35 mouse cellular contexts compared by ENCODE assay signal in the genomic region with DNA sequence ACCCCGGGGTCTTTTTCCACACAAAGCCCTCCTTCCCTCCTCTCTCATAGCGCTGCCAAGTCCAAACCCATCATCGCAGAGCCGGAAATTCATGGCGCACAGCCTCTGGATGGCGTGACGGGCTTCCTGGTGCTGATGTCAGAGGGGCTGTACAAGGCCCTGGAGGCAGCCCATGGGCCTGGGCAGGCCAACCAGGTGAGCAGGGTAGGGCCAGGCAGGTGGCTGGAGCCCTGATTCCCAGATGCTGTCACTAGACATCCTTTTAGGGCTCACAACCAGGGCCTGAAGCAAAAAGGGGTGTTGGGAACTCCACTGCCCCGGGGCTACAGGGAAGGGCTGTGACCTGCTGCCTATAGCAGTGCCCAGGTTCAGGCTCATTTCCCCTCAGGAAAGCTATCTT. TPM values are rescaled to one million over a fixed set of nuclear protein-coding genes. Genes with fewer than 3 reads are reported as not detected.
"Had no signal": no experiment of that assay in that cellular context is flagged by ENCODE, and none has a peak within 500 bp of the region (broad histone marks: within the 10 kb centered on the region; RNA-seq: fewer than 3 reads in every experiment).

No protein-coding gene starts in this region.

- H3K27ac ChIP-seq: limb, embryonic 10.5 days; limb, embryonic 12.5 days; limb, embryonic 13.5 days; limb, embryonic 15.5 days; liver, embryonic 12.5 days; liver, embryonic 13.5 days; liver, embryonic 14.5 days; liver, embryonic 15.5 days; lung, embryonic 15.5 days; macrophage; midbrain, embryonic 10.5 days; midbrain, embryonic 12.5 days; midbrain, embryonic 13.5 days; midbrain, embryonic 15.5 days; neural tube, embryonic 12.5 days; neural tube, embryonic 13.5 days had no signal

- H3K4me3 ChIP-seq: limb, embryonic 10.5 days; limb, embryonic 12.5 days; limb, embryonic 13.5 days; limb, embryonic 15.5 days; liver, embryonic 12.5 days; liver, embryonic 13.5 days; liver, embryonic 15.5 days; lung, embryonic 15.5 days; megakaryocyte, embryonic 14.5 days; midbrain, embryonic 10.5 days; midbrain, embryonic 12.5 days; midbrain, embryonic 13.5 days; midbrain, embryonic 15.5 days; myocyte; neural tube, embryonic 12.5 days; neural tube, embryonic 13.5 days had no signal

- H3K4me1 ChIP-seq: midbrain, embryonic 13.5 days; midbrain, embryonic 15.5 days had no signal

- H3K9ac ChIP-seq: limb, embryonic 12.5 days; limb, embryonic 13.5 days; limb, embryonic 15.5 days; liver, embryonic 12.5 days; liver, embryonic 13.5 days; liver, embryonic 14.5 days; liver, embryonic 15.5 days; liver, postnatal 0 days; lung, embryonic 14.5 days; lung, embryonic 15.5 days; midbrain, embryonic 12.5 days; midbrain, embryonic 13.5 days; midbrain, embryonic 15.5 days; neural tube, embryonic 12.5 days; neural tube, embryonic 13.5 days had no signal

- ATAC-seq: liver, embryonic 12.5 days; liver, postnatal 0 days; lung, postnatal 0 days; midbrain, embryonic 13.5 days; midbrain, embryonic 15.5 days had no signal

- DNase-seq: left cerebral cortex, postnatal 4 days; liver; liver, embryonic 13.5 days; liver, postnatal 0 days; lung, adult 18-20 months; lung, adult 2 months; lung, embryonic 14.5 days; lung, postnatal 10 days; lung, postnatal 14 days; lung, postnatal 36 days; lung, postnatal 4 days; midbrain, embryonic 14.5 days had no signal

- H3K4me2 ChIP-seq: limb, embryonic 12.5 days; limb, embryonic 13.5 days; limb, embryonic 15.5 days; liver, embryonic 11.5 days; liver, embryonic 12.5 days; liver, embryonic 13.5 days; liver, embryonic 15.5 days; lung, embryonic 14.5 days; lung, embryonic 15.5 days; midbrain, embryonic 12.5 days; midbrain, embryonic 13.5 days; midbrain, embryonic 15.5 days; neural tube, embryonic 12.5 days; neural tube, embryonic 13.5 days had no signal

- H3K9me3 ChIP-seq: limb, embryonic 10.5 days; limb, embryonic 12.5 days; limb, embryonic 13.5 days; limb, embryonic 15.5 days; liver, embryonic 12.5 days; liver, embryonic 13.5 days; liver, embryonic 15.5 days; lung, embryonic 15.5 days; megakaryocyte, embryonic 14.5 days; midbrain, embryonic 10.5 days; midbrain, embryonic 12.5 days; midbrain, embryonic 13.5 days; midbrain, embryonic 15.5 days; neural tube, embryonic 12.5 days; neural tube, embryonic 13.5 days had no signal

- H3K27me3 ChIP-seq: limb, embryonic 12.5 days; limb, embryonic 13.5 days; limb, embryonic 15.5 days; liver, embryonic 12.5 days; liver, embryonic 13.5 days; liver, embryonic 15.5 days; lung, embryonic 15.5 days; megakaryocyte, embryonic 14.5 days; midbrain, embryonic 12.5 days; midbrain, embryonic 13.5 days; midbrain, embryonic 15.5 days; neural tube, embryonic 12.5 days; neural tube, embryonic 13.5 days had no signal

RNA-seq across cellular contexts. Expression of gene Mgat3, which starts 17.8 kb away (rescaled TPM):
- total RNA-seq: megakaryocyte progenitor cell, adult 5-6 weeks; megakaryocyte, adult 5-6 weeks; megakaryocyte-erythroid progenitor cell, adult 5-6 weeks; monocyte, adult 5-6 weeks had no signal
